Mouse (Mus musculus) megakaryocyte, embryonic 14.5 days (primary cell): ENCODE measurements at regions not wholly inside any gene's neighbourhood (a gene's known extent, or its start where the extent isn't known, plus 50 kb on each side); places are given as distances from the start of the nearest gene placed in this dataset.

Experiments used
- H3K27me3 ChIP-seq: replicated peaks from 2 replicates; pipeline ENCODE3; 2012; ENCODE audit warnings: inconsistent platforms
- H3K36me3 ChIP-seq: replicated peaks from 2 replicates; pipeline ENCODE3; 2012; ENCODE audit warnings: low read length, inconsistent platforms, mixed read lengths
- H3K4me1 ChIP-seq: 2 replicates; pipeline ENCODE4 v1.6.1; 2012; ENCODE audit warnings: inconsistent platforms
- H3K4me3 ChIP-seq: replicated peaks from 2 replicates; pipeline ENCODE3; 2012; ENCODE audit warnings: moderate library complexity, mild to moderate bottlenecking, inconsistent platforms
- H3K9me3 ChIP-seq: 2 replicates; pipeline ENCODE4 v1.6.1; 2012; ENCODE audit warnings: inconsistent platforms
- FLI1 ChIP-seq: IDR thresholded peaks from 2 replicates; pipeline ENCODE4 v1.6.1; 2012; ENCODE audit warnings: low read length, inconsistent platforms, mixed read lengths
- GATA1 ChIP-seq: IDR thresholded peaks from 3 replicates; pipeline ENCODE4 v1.6.1; 2012; ENCODE audit warnings: mixed read lengths, low read length, inconsistent platforms, borderline replicate concordance

DNA sequence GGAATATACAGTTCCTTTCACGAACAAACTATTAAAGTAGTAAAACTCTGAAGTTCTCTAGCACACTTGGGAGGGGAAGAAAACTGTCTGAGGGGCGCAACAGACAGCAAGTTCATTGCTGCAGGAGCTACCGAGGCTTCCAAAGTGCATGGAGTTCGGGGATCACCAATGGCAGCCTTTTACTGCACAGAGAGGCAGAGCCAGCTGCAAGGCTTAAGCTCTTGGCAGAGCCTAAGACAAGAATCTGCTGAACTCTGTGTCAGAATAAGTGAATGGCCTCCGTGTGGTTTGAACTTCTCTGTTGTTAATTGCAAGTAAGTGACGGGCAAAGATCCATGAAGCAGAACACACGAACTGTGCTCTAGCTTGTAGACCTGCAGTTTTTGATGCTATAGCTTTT, 656.2 kb downstream of the Slc16a7 start:
- Histone ChIP-seq H3K4me1 (no peaks in the 10 kb centered on the region), H3K9me3 (peaks cover 7% of the 10 kb centered on the region), H3K36me3 (no peaks in the 10 kb centered on the region), H3K27me3 (no peaks in the 10 kb centered on the region), H3K4me3 (no peak overlapping the region)
- TF ChIP-seq FLI1 (no peak), GATA1 (no peak)

- H3K9me3 ChIP-seq, result peaks cover 7% of the 10 kb centered on the region
- H3K4me3 ChIP-seq, result no peak overlapping the region
- no peaks in the 10 kb centered on the region for H3K27me3 ChIP-seq
- no peaks in the 10 kb centered on the region for H3K36me3 ChIP-seq
- H3K4me1 ChIP-seq, result no peaks in the 10 kb centered on the region
- TF ChIP-seq FLI1 (no peak), GATA1 (no peak)
Observed at GRCm38 (mm10) chr10:124732342-124732741, 656.9 kb downstream of the Slc16a7 start.

- no peak for TF ChIP-seq FLI1
- no peak for TF ChIP-seq GATA1
- no peaks in the 10 kb centered on the region for H3K4me1 ChIP-seq
- H3K36me3 ChIP-seq, result no peaks in the 10 kb centered on the region
- H3K4me3 ChIP-seq, result no peak overlapping the region
- H3K27me3 ChIP-seq, result no peaks in the 10 kb centered on the region
- H3K9me3 ChIP-seq, result peaks cover 7% of the 10 kb centered on the region
Observed at GRCm38 (mm10) chr10:124731219-124731836, 657.9 kb downstream of the Slc16a7 start.

GRCm38 (mm10) chr10:124712647-124713046, 676.6 kb downstream of the Slc16a7 start:
- Histone ChIP-seq H3K4me1 (no peaks in the 10 kb centered on the region), H3K9me3 (peaks cover 20% of the 10 kb centered on the region), H3K27me3 (no peaks in the 10 kb centered on the region), H3K36me3 (no peaks in the 10 kb centered on the region), H3K4me3 (peak overlapping the region; percentile 73)
- TF ChIP-seq FLI1, result no peak
- TF ChIP-seq GATA1, result no peak

DNA sequence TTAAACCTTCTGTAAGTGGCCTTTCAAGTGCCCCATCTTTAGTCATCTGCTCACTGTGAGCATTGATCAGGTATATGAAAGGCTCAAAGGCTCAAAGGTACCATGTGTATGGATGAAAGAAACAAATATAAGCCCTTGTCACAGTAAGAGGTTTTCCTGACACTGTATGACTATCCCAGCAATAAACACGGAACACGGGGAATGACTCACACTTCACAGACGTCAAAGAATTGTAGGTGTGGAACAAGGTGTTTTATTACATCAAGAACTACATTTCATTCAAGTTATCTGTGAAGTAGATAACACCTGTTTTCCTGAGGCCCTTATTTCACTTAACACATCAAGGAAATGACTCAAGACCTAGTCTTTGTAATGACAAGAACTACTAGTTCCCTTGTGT, 678.3 kb downstream of the Slc16a7 start:
- H3K27me3 ChIP-seq, result no peaks in the 10 kb centered on the region
- no peak for TF ChIP-seq FLI1
- TF ChIP-seq GATA1, result no peak
- H3K4me1 ChIP-seq, result 0 out of 2 replicates have a peak, but pooled peaks cover 3% of the 10 kb centered on the region
- no peak overlapping the region for H3K4me3 ChIP-seq
- H3K9me3 ChIP-seq, result peaks cover 13% of the 10 kb centered on the region
- no peaks in the 10 kb centered on the region for H3K36me3 ChIP-seq

DNA sequence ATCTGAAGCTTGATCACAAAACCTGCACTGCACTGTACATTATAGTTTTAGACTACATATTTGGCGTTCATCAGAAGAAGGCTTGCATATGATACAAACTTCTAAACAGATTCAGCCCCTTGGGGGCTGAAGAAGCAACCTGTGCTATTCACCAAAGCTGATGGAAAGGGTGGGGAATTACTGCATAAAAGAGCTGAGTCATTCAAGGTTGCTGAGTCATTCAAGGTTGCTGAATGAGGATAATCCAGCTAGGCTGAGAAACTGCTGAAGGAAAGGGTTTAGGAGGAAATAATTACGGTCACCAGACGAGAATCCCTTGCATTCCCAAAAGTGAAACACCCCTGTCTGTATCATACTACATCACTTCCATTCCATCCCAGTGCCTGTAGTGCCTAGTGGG, 679.4 kb downstream of the Slc16a7 start:
- 0 out of 2 replicates have a peak, but pooled peaks cover 3% of the 10 kb centered on the region for H3K4me1 ChIP-seq

DNA sequence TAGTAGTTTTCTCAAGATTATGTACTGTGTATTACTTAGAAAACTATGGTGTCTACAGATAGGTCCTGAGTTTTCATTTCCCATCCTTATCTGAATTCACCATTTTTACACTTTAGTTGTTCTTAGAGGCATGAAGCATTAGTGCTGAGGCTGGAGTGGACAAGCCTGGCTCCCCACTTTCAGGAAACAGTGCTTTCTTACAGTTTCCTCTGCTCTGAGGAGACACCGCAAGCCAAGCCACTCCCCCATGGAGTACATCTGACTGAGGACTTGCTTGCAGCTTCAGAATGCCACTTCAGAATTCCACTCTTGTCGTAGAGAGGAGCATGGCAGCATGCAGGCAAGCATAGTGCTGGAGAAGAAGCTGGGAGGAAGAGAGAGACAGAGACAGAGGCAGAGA, 682.6 kb downstream of the Slc16a7 start:
- no peaks in the 10 kb centered on the region for H3K27me3 ChIP-seq
- H3K4me1 ChIP-seq, result 0 out of 2 replicates have a peak, but pooled peaks cover 3% of the 10 kb centered on the region
- no peaks in the 10 kb centered on the region for H3K36me3 ChIP-seq
- H3K9me3 ChIP-seq, result 0 out of 2 replicates have a peak, but pooled peaks cover 2% of the 10 kb centered on the region
- no peak for TF ChIP-seq GATA1
- TF ChIP-seq FLI1, result no peak
- peak overlapping the region; percentile 42 for H3K4me3 ChIP-seq

More for the DNA sequence above, 679.4 kb downstream of the Slc16a7 start:
- Histone ChIP-seq H3K4me3 (no peak overlapping the region), H3K27me3 (no peaks in the 10 kb centered on the region), H3K9me3 (peaks cover 13% of the 10 kb centered on the region), H3K36me3 (no peaks in the 10 kb centered on the region)
- TF ChIP-seq GATA1, result no peak
- TF ChIP-seq FLI1, result no peak
